Mouse (Mus musculus): ENCODE results near the gene Vcl.

- TF ChIP-seq EP300 (IDR thresholded peaks at IDR 0.05; ENCODE audit: insufficient read depth, low read depth, low read length), result no peak
- TF ChIP-seq POLR2A (IDR thresholded peaks at IDR 0.05; ENCODE audit: insufficient read depth, low read depth, low read length), result no peak
- no peak for TF ChIP-seq CTCF (IDR thresholded peaks at IDR 0.05)
Observed at GRCm38 (mm10) chr14:20928308-20928685, 901 bp upstream of the Vcl start.

All from heart, adult 2 months (tissue).